Mouse (Mus musculus) midbrain, embryonic 13.5 days (tissue): ENCODE data around the gene Pccb. TPM values are rescaled to one million over a fixed set of nuclear protein-coding genes. Genes with fewer than 3 reads are reported as not detected.

ENCODE experiments used
- ATAC-seq: fragments of 200-750 bp; cut with Nextera tagmentation; 2 replicates; pipeline ENCODE4 v1.8.0; 2017; ENCODE audit warnings: mild to moderate bottlenecking, moderate TSS enrichment, moderate library complexity
- H3K27ac ChIP-seq: fragments of 300-500 bp; sonication (generic); 2 replicates; pipeline ENCODE4 v1.5.1; 2015; ENCODE audit warnings: inconsistent platforms, mild to moderate bottlenecking, moderate library complexity
- H3K27me3 ChIP-seq: fragments of 300-500 bp; sonication (generic); 2 replicates; pipeline ENCODE4 v1.6.1; 2015; ENCODE audit warnings: mild to moderate bottlenecking, inconsistent platforms
- H3K36me3 ChIP-seq: fragments of 300-500 bp; sonication (generic); 2 replicates; pipeline ENCODE4 v1.6.1; 2015; ENCODE audit warnings: mild to moderate bottlenecking, inconsistent platforms
- H3K4me1 ChIP-seq: fragments of 300-500 bp; sonication (generic); replicated peaks from 2 replicates; pipeline ENCODE4 v1.6.1; 2015; ENCODE audit warnings: inconsistent platforms
- H3K4me2 ChIP-seq: fragments of 300-500 bp; sonication (generic); replicated peaks from 2 replicates; pipeline ENCODE4 v1.6.1; 2015; ENCODE audit warnings: moderate library complexity, mild to moderate bottlenecking, inconsistent platforms
- H3K4me3 ChIP-seq: fragments of 300-500 bp; sonication (generic); replicated peaks from 2 replicates; pipeline ENCODE4 v1.5.1; 2015; ENCODE audit warnings: mild to moderate bottlenecking, inconsistent platforms
- H3K9ac ChIP-seq: fragments of 300-500 bp; sonication (generic); replicated peaks from 2 replicates; pipeline ENCODE4 v1.6.1; 2015; ENCODE audit warnings: mild to moderate bottlenecking, inconsistent platforms
- H3K9me3 ChIP-seq: fragments of 300-500 bp; sonication (generic); 2 replicates; pipeline ENCODE4 v1.6.1; 2016; ENCODE audit warnings: mild to moderate bottlenecking, inconsistent platforms
- WGBS: fragments of 180-500 bp; shearing (Covaris S2); methylation state at CpG from one replicate; pipeline ENCODE4 v1.1.7; 2015; 5-methylcytosine and 5-hydroxymethylcytosine counted together
- polyA plus RNA-seq: library from polyadenylated mRNA; unstranded; fragments of >200 nt; fragmentation: Nextera tagmentation; extraction: Ambion mirVana; gene quantifications from 2 replicates; pipeline ENCODE4 v1.2.1, GENCODE M21; 2015

The Pccb gene
- polyA plus RNA-seq, 1 experiment from 2014 or later: 23.0 TPM

GRCm38 (mm10) chr9:100978666-100979065 is 56.0 kb downstream of the Pccb start:
- Histone ChIP-seq H3K9me3 (no peaks in the 10 kb centered on the region), H3K27ac (no peak overlapping the region)
- WGBS: 96% methylated on average over 5 of the region's 5 CpGs

DNA sequence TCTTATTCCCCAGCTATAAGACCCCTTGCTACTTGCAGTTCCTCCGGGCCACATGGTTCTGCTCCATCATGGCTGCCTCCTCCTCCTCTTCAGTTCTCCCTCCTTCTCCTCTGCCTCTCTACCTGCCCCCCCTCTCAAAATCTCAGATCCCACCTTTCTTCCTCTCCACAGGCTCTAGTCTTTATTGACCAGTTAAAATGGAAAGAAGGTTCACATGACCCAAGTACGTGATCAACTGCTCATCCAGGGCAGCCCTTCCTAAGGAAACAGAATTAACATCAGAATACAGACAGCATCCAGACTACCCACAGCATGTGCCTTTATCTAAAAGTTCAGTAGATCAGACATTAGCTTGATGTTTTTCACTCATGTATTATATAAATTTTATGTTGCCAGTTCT is 65.2 kb downstream of the Pccb start:
- Histone ChIP-seq H3K9me3 (no peaks in the 10 kb centered on the region), H3K4me2 (no peak overlapping the region), H3K4me1 (no peaks in the 10 kb centered on the region), H3K27ac (no peak overlapping the region), H3K36me3 (no peaks in the 10 kb centered on the region), H3K27me3 (no peaks in the 10 kb centered on the region), H3K9ac (no peak overlapping the region), H3K4me3 (no peak overlapping the region)
- WGBS: 83% methylated on average over 2 of the region's 2 CpGs
- ATAC-seq: no peak

More at GRCm38 (mm10) chr9:100978666-100979065, 56.0 kb downstream of the Pccb start:
- no peaks in the 10 kb centered on the region for H3K4me1 ChIP-seq
- peaks cover 15% of the 10 kb centered on the region for H3K36me3 ChIP-seq
- ATAC-seq: no peak
- H3K9ac ChIP-seq: no peak overlapping the region
- no peak overlapping the region for H3K4me3 ChIP-seq
- no peaks in the 10 kb centered on the region for H3K27me3 ChIP-seq
- H3K4me2 ChIP-seq: no peak overlapping the region

DNA sequence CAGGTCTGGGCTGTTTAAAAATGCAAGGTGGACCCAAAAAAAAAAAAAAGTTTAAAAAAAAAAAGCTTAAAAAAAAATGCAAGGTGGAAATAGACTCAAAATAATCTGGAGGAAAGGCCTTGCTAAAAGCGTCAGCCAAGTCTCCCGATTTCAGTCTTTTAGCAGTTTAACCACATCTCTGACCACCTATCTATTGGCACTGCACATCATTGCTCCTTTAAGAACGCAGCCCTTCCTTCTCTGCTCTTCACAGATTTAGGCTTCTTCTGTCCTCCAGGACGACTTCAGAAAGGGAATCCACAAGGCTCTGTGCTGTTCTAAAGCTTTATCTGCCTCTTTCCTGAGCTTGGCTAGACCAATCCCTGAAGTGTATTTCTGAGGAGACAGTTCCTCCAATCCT is 70.6 kb downstream of the Pccb start:
- no peak for ATAC-seq

GRCm38 (mm10) chr9:100963428-100963912 is 71.2 kb downstream of the Pccb start:
- H3K27ac ChIP-seq: no peak overlapping the region; the same call in 1 of the 2 replicates
- no peaks in the 10 kb centered on the region for H3K27me3 ChIP-seq
- WGBS: 30% methylated on average over 1 of the region's 1 CpGs
- H3K4me2 ChIP-seq: no peak overlapping the region
- H3K4me1 ChIP-seq: peaks cover 16% of the 10 kb centered on the region
- ATAC-seq: peak; percentile 89
- no peaks in the 10 kb centered on the region for H3K9me3 ChIP-seq
- peaks cover 8% of the 10 kb centered on the region for H3K36me3 ChIP-seq
- no peak overlapping the region for H3K4me3 ChIP-seq
- H3K9ac ChIP-seq: no peak overlapping the region

More for the DNA sequence above, 70.6 kb downstream of the Pccb start:
- no peak overlapping the region for H3K4me2 ChIP-seq
- no peaks in the 10 kb centered on the region for H3K9me3 ChIP-seq
- H3K4me3 ChIP-seq: no peak overlapping the region
- no peak overlapping the region for H3K9ac ChIP-seq
- H3K36me3 ChIP-seq: peaks cover 8% of the 10 kb centered on the region
- no peak overlapping the region for H3K27ac ChIP-seq
- peaks cover 16% of the 10 kb centered on the region for H3K4me1 ChIP-seq
- WGBS: 70% methylated on average over 4 of the region's 4 CpGs
- H3K27me3 ChIP-seq: no peaks in the 10 kb centered on the region

DNA sequence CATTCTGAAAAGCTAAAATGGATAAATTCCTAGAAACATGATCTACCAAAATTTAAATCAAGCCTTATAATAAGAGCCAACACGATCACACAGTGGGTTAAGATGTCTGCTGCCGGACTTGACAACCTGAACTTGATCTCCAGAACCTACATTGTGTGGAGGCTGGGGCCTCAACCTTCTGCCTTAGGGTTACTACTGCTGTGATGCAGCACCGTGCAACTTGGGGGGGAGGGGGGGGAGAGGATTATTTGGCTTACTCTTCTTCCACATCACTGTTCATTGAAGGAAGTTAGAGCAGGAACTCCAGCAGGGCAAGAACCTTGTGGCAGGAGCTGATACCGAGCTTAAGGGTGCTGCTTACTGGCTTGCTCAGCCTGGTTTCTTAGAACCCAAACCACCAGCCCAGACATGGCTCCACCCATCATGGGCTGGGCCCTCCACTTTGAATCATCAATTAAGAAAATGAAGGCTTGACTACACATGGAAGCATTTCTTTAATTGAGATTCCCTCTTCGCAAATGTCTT is 71.7 kb downstream of the Pccb start:
- Histone ChIP-seq H3K4me1 (peaks cover 16% of the 10 kb centered on the region), H3K9me3 (no peaks in the 10 kb centered on the region), H3K27ac (peak overlapping the region; percentile 37; the same call in 1 of the 2 replicates), H3K4me3 (no peak overlapping the region), H3K27me3 (no peaks in the 10 kb centered on the region), H3K36me3 (peaks cover 10% of the 10 kb centered on the region), H3K4me2 (no peak overlapping the region), H3K9ac (no peak overlapping the region)
- peak; percentile 78 for ATAC-seq
- 45% methylated on average over 5 of the region's 5 CpGs for WGBS

DNA sequence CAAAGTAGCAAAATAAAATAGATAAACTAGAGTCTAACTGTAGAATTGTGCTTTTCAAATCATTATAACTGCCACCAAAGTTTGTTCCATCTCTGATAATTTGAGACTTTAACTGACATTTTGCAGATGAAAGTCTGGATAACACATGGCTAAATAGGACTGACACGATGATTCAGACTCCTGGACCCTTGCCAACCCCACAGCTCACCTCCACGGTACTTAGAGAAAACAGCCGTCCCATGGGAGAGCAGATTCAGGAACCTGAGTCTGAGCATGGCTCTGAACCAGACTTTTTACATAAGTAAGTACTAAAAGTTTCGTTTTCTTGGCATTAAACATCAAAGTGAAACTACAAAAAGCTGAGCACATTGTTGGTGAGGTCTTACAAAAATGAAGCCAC is 83.2 kb downstream of the Pccb start:
- Histone ChIP-seq H3K27me3 (no peaks in the 10 kb centered on the region), H3K9me3 (no peaks in the 10 kb centered on the region), H3K27ac (no peak overlapping the region), H3K9ac (no peak overlapping the region), H3K4me3 (no peak overlapping the region), H3K4me1 (no peaks in the 10 kb centered on the region), H3K36me3 (peaks cover 36% of the 10 kb centered on the region), H3K4me2 (no peak overlapping the region)
- 75% methylated on average over 4 of the region's 4 CpGs for WGBS
- no peak for ATAC-seq

DNA sequence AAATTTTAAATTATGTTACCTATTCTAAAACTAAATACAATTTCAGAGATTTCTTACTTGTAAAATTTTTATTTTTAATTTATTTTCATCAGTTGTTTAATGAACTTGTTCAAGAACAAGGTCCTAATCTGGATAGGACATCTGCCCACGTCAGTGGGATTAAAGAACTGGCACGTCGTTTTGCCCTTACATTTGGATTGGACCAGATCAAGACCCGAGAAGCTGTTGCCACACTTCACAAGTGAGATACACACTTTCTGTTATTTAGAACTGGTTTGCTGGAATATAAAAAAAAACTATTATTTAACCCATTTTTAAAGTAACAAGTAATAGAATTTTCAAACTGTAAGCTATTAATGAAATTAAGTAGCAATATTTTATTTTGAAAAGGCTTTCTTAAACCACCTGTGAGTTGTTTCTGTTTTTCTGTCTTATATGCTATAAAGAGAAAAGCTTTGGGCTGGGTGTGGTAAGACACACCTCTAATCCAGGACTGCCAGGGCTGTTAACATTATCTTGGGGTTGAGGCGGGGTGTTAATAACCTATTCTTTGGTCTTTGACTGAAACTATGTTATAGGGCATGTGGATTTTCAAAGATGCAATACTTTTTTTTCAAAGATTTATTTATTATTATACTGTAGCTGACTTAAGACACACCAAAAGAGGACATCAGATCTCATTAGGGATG is 89.9 kb downstream of the Pccb start:
- Histone ChIP-seq H3K36me3 (peaks cover 13% of the 10 kb centered on the region; the same call in 1 of the 2 replicates), H3K4me3 (no peak overlapping the region), H3K4me1 (no peaks in the 10 kb centered on the region), H3K27me3 (no peaks in the 10 kb centered on the region), H3K9ac (no peak overlapping the region), H3K9me3 (no peaks in the 10 kb centered on the region), H3K4me2 (no peak overlapping the region), H3K27ac (no peak overlapping the region)
- no peak for ATAC-seq
- 96% methylated on average over 5 of the region's 5 CpGs for WGBS

- no peaks in the 10 kb centered on the region for H3K27me3 ChIP-seq
- 40% methylated on average over 2 of the region's 2 CpGs for WGBS
- H3K4me3 ChIP-seq: no peak overlapping the region
- H3K4me2 ChIP-seq: no peak overlapping the region
- H3K9me3 ChIP-seq: no peaks in the 10 kb centered on the region
- no peaks in the 10 kb centered on the region for H3K4me1 ChIP-seq
- peaks cover 7% of the 10 kb centered on the region; the same call in 1 of the 2 replicates for H3K36me3 ChIP-seq
- H3K27ac ChIP-seq: 0 out of 2 replicates have a peak overlapping the region, but pooled peaks have one; percentile 45
- no peak for ATAC-seq
- H3K9ac ChIP-seq: no peak overlapping the region
Measured at GRCm38 (mm10) chr9:100942042-100942441, 92.7 kb downstream of the Pccb start.

Other genes starting within 250 kb of the Pccb start
- gene Msl2, start 39.2 kb upstream of the Pccb start, polyA plus RNA-seq: 5.5 and 7.2 TPM in 2 replicates
- gene Ppp2r3a, start 216.9 kb upstream of the Pccb start, polyA plus RNA-seq: 25.5 and 25.9 TPM in 2 replicates